Mouse (Mus musculus) ES-Bruce4 (cell line): ENCODE results near the gene BC048562.
A peak's percentile ranks its signal among the peaks of the same experiment; 100 is the strongest.

Experiments used
- CTCF ChIP-seq: IDR thresholded peaks from one replicate; pipeline ENCODE4 v1.8.1; 2011; ENCODE audit warnings: low read depth, low read length
- POLR2A ChIP-seq: IDR thresholded peaks from one replicate; pipeline ENCODE4 v1.8.1; 2011; ENCODE audit warnings: low read length; ENCODE audit not compliant: insufficient read depth

DNA sequence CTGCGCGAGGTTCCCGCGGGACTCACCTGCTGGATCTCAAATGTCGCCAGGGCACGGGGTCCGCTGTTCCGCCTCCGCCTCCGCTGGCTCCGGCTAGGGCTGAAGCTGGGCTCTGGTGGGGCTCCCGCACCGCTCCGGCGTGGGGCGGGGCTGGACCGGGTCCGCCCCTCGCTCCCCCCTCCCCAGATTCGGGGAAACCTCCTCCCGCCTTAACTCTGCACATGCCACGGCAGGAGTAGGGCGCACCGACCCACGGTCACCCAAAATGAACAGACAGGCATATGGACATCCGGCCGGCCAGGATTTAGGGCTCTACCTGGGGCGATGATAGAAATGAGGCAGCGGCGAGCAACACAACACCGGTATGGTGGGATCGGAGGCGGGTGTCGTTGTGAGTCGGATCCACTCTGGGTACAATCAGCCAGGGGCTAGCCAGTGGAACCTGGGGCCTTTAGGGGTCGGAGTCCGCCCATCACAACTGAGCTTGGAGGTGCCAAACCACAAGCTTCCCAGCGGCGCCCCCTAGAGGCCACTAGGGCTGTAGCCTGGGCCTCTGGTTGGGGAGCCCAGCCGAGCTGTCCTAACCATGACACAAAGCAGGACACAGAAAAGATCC is 16.1 kb downstream of the BC048562 start:
- TF ChIP-seq POLR2A: no peak
- peak; percentile 78 for TF ChIP-seq CTCF
